In genomic region chr3:53139205-53139604, GRCm38 (mm10) we compare ENCODE assay signal across 16 mouse cellular contexts.
"Had no signal": no experiment of that assay in that cellular context is flagged by ENCODE, and none has a peak within 500 bp of the region (broad histone marks: within the 10 kb centered on the region; RNA-seq: fewer than 3 reads in every experiment).

No protein-coding gene starts in this region.

- H3K4me3 ChIP-seq: kidney, embryonic 15.5 days; limb, embryonic 12.5 days; limb, embryonic 15.5 days; megakaryocyte, embryonic 14.5 days; midbrain, embryonic 10.5 days; midbrain, embryonic 13.5 days; myocyte had no signal

- H3K27ac ChIP-seq: kidney, embryonic 15.5 days; limb, embryonic 12.5 days; limb, embryonic 15.5 days; liver, embryonic 14.5 days; midbrain, embryonic 10.5 days; midbrain, embryonic 13.5 days; stomach, postnatal 0 days had no signal

- H3K4me1 ChIP-seq: kidney, embryonic 15.5 days; limb, embryonic 15.5 days; megakaryocyte, embryonic 14.5 days had no signal

- DNase-seq: kidney, adult 2 months; layer of hippocampus, postnatal 36 days; left cerebral cortex, postnatal 4 days; liver, postnatal 0 days; retina, postnatal 1 day; right cerebral cortex, postnatal 4 days; thymus, adult 2 months had no signal
